Comparison of ENCODE assay signal across 29 mouse cellular contexts in genomic region chr2:17882389-17882788, GRCm38 (mm10).
DNase-seq lines count a peak whose midpoint lies in the region; ATAC-seq and TF ChIP-seq lines count a peak whose summit lies in the region.
"Had no signal": no experiment of that assay in that cellular context is flagged by ENCODE, and none has a peak within 500 bp of the region (broad histone marks: within the 10 kb centered on the region; RNA-seq: fewer than 3 reads in every experiment).

No protein-coding gene starts in this region.

- peak; percentile 20; the same call in 1 of the 2 replicates for ATAC-seq in embryonic facial prominence, embryonic 13.5 days (ENCODE audit: insufficient number of reproducible peaks, insufficient read depth, low FRiP score, low TSS enrichment, low read depth)
- no peak for ATAC-seq in heart, postnatal 0 days (ENCODE audit: insufficient read depth, low read depth)
- no peak for ATAC-seq in heart, embryonic 11.5 days (replicated peaks; ENCODE audit: insufficient number of reproducible peaks, low FRiP score, low TSS enrichment)
- no peak; the same call in 1 of the 2 replicates for ATAC-seq in lung, embryonic 14.5 days (ENCODE audit: insufficient read depth)
- ATAC-seq in activated CD4-positive, CD25-positive, alpha-beta regulatory T cell, adult 4 months, result no peak
- ATAC-seq: liver, embryonic 12.5 days; liver, postnatal 0 days; midbrain, embryonic 13.5 days had no signal

- H3K4me3 ChIP-seq in embryonic facial prominence, embryonic 13.5 days, result no peak overlapping the region
- no peak overlapping the region for H3K4me3 ChIP-seq in embryonic facial prominence, embryonic 10.5 days
- no peak overlapping the region for H3K4me3 ChIP-seq in heart, postnatal 0 days (ENCODE audit: low read depth, low read length)
- H3K4me3 ChIP-seq in heart, embryonic 11.5 days (ENCODE audit: low read depth, low read length), result no peak overlapping the region
- H3K4me3 ChIP-seq in lung, embryonic 14.5 days (ENCODE audit: low read depth, low read length), result no peak overlapping the region
- no peak overlapping the region for H3K4me3 ChIP-seq in lung, adult 2 months (replicated peaks; ENCODE audit: extremely low read depth, low read depth, low read length)
- H3K4me3 ChIP-seq: heart, adult 2 months; heart, embryonic 13.5 days; hindbrain, embryonic 15.5 days; limb, embryonic 13.5 days; liver, embryonic 12.5 days; midbrain, embryonic 13.5 days; neural tube, embryonic 13.5 days had no signal

- TF ChIP-seq EP300 in heart, postnatal 0 days (IDR thresholded peaks at IDR 0.05; ENCODE audit: low read depth), result no peak

- no peak for DNase-seq in embryonic facial prominence, embryonic 10.5 days (ENCODE audit: low spot score)
- peak; percentile 15 for DNase-seq in heart, postnatal 0 days (ENCODE audit: low spot score)
- DNase-seq in lung, embryonic 14.5 days, result peak; percentile 24
- DNase-seq in lung, adult 2 months, result no peak
- DNase-seq in thymus, postnatal 0 days (ENCODE audit: low spot score), result no peak
- DNase-seq: adrenal gland, postnatal 36 days; cerebellum, adult 2 months; gastrocnemius, postnatal 25 days; kidney, adult 18-20 months; kidney, postnatal 4 days; liver, postnatal 0 days; lung, postnatal 10 days; right cerebral cortex, postnatal 4 days; thymus, adult 18-20 months; thymus, postnatal 36 days had no signal

- no peaks in the 10 kb centered on the region for H3K27me3 ChIP-seq in embryonic facial prominence, embryonic 13.5 days
- H3K27me3 ChIP-seq in embryonic facial prominence, embryonic 10.5 days (replicated peaks; ENCODE audit: low read depth, poor library complexity, severe bottlenecking), result no peaks in the 10 kb centered on the region
- no peaks in the 10 kb centered on the region for H3K27me3 ChIP-seq in heart, postnatal 0 days (ENCODE audit: control insufficient read depth, insufficient read depth, low read length)
- no peaks in the 10 kb centered on the region for H3K27me3 ChIP-seq in heart, embryonic 11.5 days (ENCODE audit: control insufficient read depth, insufficient read depth, low read length)
- H3K27me3 ChIP-seq in lung, embryonic 14.5 days (ENCODE audit: insufficient read depth, low read length), result no peaks in the 10 kb centered on the region
- H3K27me3 ChIP-seq: CH12.LX; heart, embryonic 13.5 days; hindbrain, embryonic 15.5 days; limb, embryonic 13.5 days; liver, embryonic 12.5 days; midbrain, embryonic 13.5 days; neural tube, embryonic 13.5 days had no signal

- no peak overlapping the region for H3K27ac ChIP-seq in embryonic facial prominence, embryonic 13.5 days
- H3K27ac ChIP-seq in embryonic facial prominence, embryonic 10.5 days (replicated peaks), result no peak overlapping the region
- no peak overlapping the region for H3K27ac ChIP-seq in heart, postnatal 0 days (ENCODE audit: low read depth)
- no peak overlapping the region for H3K27ac ChIP-seq in heart, embryonic 11.5 days (ENCODE audit: low read depth, low read length)
- no peak overlapping the region for H3K27ac ChIP-seq in lung, embryonic 14.5 days (ENCODE audit: low read depth)
- H3K27ac ChIP-seq: heart, adult 2 months; heart, embryonic 13.5 days; hindbrain, embryonic 15.5 days; kidney, postnatal 0 days; limb, embryonic 13.5 days; liver, embryonic 12.5 days; macrophage; midbrain, embryonic 13.5 days; neural tube, embryonic 13.5 days; stomach, postnatal 0 days had no signal

- WGBS in embryonic facial prominence, embryonic 13.5 days, result 84% methylated on average over 12 of the region's 12 CpGs
- WGBS in embryonic facial prominence, embryonic 10.5 days, result 87% methylated on average over 12 of the region's 12 CpGs
- WGBS in heart, postnatal 0 days, result 50% methylated on average over 12 of the region's 12 CpGs
- 69% methylated on average over 12 of the region's 12 CpGs for WGBS in heart, embryonic 11.5 days (ENCODE audit: insufficient replicate concordance)
- 73% methylated on average over 12 of the region's 12 CpGs for WGBS in lung, embryonic 14.5 days
- 79% methylated on average over 12 of the region's 12 CpGs for WGBS in lung, adult 2 months

- H3K36me3 ChIP-seq in embryonic facial prominence, embryonic 13.5 days, result no peaks in the 10 kb centered on the region
- H3K36me3 ChIP-seq in embryonic facial prominence, embryonic 10.5 days (replicated peaks), result no peaks in the 10 kb centered on the region
- H3K36me3 ChIP-seq in heart, postnatal 0 days (replicated peaks; ENCODE audit: control insufficient read depth, insufficient read depth, low read length), result no peaks in the 10 kb centered on the region
- H3K36me3 ChIP-seq in heart, embryonic 11.5 days (ENCODE audit: control insufficient read depth, insufficient read depth, low read length), result no peaks in the 10 kb centered on the region
- no peaks in the 10 kb centered on the region for H3K36me3 ChIP-seq in lung, embryonic 14.5 days (ENCODE audit: insufficient read depth)
- H3K36me3 ChIP-seq: heart, embryonic 13.5 days; hindbrain, embryonic 15.5 days; limb, embryonic 13.5 days; liver, embryonic 12.5 days; midbrain, embryonic 13.5 days; neural tube, embryonic 13.5 days had no signal

- TF ChIP-seq POLR2A in lung, adult 2 months (IDR thresholded peaks at IDR 0.05; ENCODE audit: borderline replicate concordance, extremely low read depth, low read depth, low read length), result no peak

- H3K4me1 ChIP-seq in embryonic facial prominence, embryonic 13.5 days, result peaks cover 7% of the 10 kb centered on the region; the same call in 1 of the 2 replicates
- H3K4me1 ChIP-seq in embryonic facial prominence, embryonic 10.5 days, result peaks cover 9% of the 10 kb centered on the region; the same call in 1 of the 2 replicates
- H3K4me1 ChIP-seq in heart, postnatal 0 days (ENCODE audit: control insufficient read depth, insufficient read depth), result no peaks in the 10 kb centered on the region
- no peaks in the 10 kb centered on the region for H3K4me1 ChIP-seq in heart, embryonic 11.5 days (ENCODE audit: control insufficient read depth, insufficient read depth, low read length)
- no peaks in the 10 kb centered on the region; the same call in 1 of the 2 replicates for H3K4me1 ChIP-seq in lung, embryonic 14.5 days (ENCODE audit: insufficient read depth)
- no peaks in the 10 kb centered on the region for H3K4me1 ChIP-seq in lung, adult 2 months (ENCODE audit: control insufficient read depth, insufficient read depth, low read length)
- H3K4me1 ChIP-seq: hindbrain, embryonic 15.5 days; liver, embryonic 12.5 days had no signal

- no peak for TF ChIP-seq CTCF in heart, postnatal 0 days (IDR thresholded peaks at IDR 0.05; ENCODE audit: low read depth)
- no peak for TF ChIP-seq CTCF in lung, embryonic 14.5 days (IDR thresholded peaks at IDR 0.05; ENCODE audit: low read depth)
- no peak for TF ChIP-seq CTCF in lung, adult 2 months (IDR thresholded peaks at IDR 0.05; ENCODE audit: insufficient read depth, low read length)

- H3K4me2 ChIP-seq in embryonic facial prominence, embryonic 13.5 days, result no peak overlapping the region
- no peak overlapping the region for H3K4me2 ChIP-seq in heart, postnatal 0 days (ENCODE audit: low read depth, low read length)
- no peak overlapping the region for H3K4me2 ChIP-seq in heart, embryonic 11.5 days
- H3K4me2 ChIP-seq in lung, embryonic 14.5 days, result no peak overlapping the region
- H3K4me2 ChIP-seq: heart, embryonic 13.5 days; hindbrain, embryonic 15.5 days; limb, embryonic 13.5 days; liver, embryonic 12.5 days; midbrain, embryonic 13.5 days; neural tube, embryonic 13.5 days had no signal

- no peaks in the 10 kb centered on the region for H3K9me3 ChIP-seq in embryonic facial prominence, embryonic 13.5 days
- H3K9me3 ChIP-seq in embryonic facial prominence, embryonic 10.5 days, result no peaks in the 10 kb centered on the region
- no peaks in the 10 kb centered on the region for H3K9me3 ChIP-seq in heart, postnatal 0 days (replicated peaks; ENCODE audit: control insufficient read depth, low read length)
- no peaks in the 10 kb centered on the region for H3K9me3 ChIP-seq in heart, embryonic 11.5 days (replicated peaks; ENCODE audit: control insufficient read depth, low read length)
- H3K9me3 ChIP-seq in lung, embryonic 14.5 days (ENCODE audit: low read depth, low read length), result no peaks in the 10 kb centered on the region
- H3K9me3 ChIP-seq: hindbrain, embryonic 15.5 days; limb, embryonic 13.5 days; liver, embryonic 12.5 days; midbrain, embryonic 13.5 days; neural tube, embryonic 13.5 days had no signal

- H3K9ac ChIP-seq in embryonic facial prominence, embryonic 13.5 days, result no peak overlapping the region
- no peak overlapping the region for H3K9ac ChIP-seq in heart, postnatal 0 days (replicated peaks; ENCODE audit: low read depth, low read length)
- no peak overlapping the region for H3K9ac ChIP-seq in heart, embryonic 11.5 days (ENCODE audit: low read depth, low read length)
- no peak overlapping the region for H3K9ac ChIP-seq in lung, embryonic 14.5 days
- H3K9ac ChIP-seq: heart, embryonic 13.5 days; hindbrain, embryonic 15.5 days; limb, embryonic 13.5 days; liver, embryonic 12.5 days; liver, postnatal 0 days; midbrain, embryonic 13.5 days; neural tube, embryonic 13.5 days had no signal

Comparison
In these comparisons a context has a peak if more than half of its experiments do, and no peak if none do; other contexts are left out.
1. DNase-seq: peak in heart, postnatal 0 days (single experiment) and lung, embryonic 14.5 days (single experiment); none in embryonic facial prominence, embryonic 10.5 days (single experiment), lung, adult 2 months (single experiment) and thymus, postnatal 0 days (single experiment).